Mouse (Mus musculus): ENCODE data around the gene Svep1.

Svep1 gene

DNA sequence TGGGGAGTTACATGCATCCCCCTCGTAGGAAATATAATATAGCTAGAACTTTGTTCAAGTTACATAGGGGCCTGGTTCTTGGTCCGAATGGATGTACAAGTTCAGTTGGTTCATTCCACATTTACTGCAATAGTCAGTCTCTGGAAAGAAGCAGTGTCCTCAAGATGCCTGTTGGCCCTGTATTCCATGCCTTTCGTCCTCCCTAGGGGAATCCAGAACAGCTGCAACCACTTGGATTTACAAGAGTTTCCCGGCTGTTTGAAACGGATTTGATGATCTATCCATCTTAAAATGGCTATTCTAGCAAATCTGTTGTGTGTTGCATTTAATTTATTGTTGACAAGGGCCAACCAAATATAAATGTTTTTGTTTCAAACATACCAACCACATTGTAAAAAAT, 36.2 kb downstream of the Svep1 start:
- no peak for DNase-seq (ENCODE audit: low read depth, low spot score)

GRCm38 (mm10) chr4:58169918-58170317, 36.7 kb downstream of the Svep1 start:
- no peak for DNase-seq (ENCODE audit: low read depth, low spot score)

- no peak for DNase-seq (ENCODE audit: low read depth, low spot score)
Measured at GRCm38 (mm10) chr4:58168366-58168765, 38.3 kb downstream of the Svep1 start.

DNA sequence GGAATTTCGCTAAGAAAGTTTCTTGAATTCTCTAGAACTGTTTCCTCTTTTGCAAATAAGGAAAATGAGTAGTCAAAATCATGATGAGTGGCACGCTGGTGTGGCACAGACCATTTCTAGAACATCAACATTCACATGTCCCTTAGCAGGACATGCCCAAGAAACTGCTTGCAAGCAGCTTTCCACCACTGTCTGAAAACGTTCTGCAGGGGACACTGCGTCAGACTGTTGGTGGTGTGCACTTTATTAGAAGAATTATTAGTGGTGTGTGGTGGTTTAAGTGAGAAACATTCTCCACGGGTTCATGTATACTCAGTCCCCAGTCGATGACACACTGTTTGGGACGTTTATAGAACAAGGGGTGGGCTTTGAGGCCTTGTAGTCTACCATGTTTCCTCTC, 40.9 kb downstream of the Svep1 start:
- DNase-seq (ENCODE audit: low read depth, low spot score), result no peak

DNA sequence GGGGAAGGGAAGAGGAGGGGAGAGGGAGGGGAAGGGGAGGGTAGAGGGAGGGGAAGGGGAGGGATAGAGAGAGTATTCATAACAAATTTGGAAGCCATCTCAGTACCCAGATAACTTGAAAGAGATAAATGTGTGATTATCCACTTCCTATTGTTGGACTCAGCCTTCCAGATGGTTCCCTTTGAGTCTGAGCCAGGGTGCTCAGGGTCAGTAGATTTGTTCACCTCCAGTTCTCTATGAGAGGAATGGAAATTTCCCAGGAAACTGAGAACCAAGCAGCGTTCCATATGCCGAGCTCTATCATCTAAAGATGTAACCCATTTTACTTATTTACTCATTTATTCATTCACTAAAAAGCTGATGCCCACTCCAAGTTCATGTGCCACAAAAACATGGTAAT, 44.8 kb downstream of the Svep1 start:
- no peak for DNase-seq (ENCODE audit: low read depth, low spot score)

DNA sequence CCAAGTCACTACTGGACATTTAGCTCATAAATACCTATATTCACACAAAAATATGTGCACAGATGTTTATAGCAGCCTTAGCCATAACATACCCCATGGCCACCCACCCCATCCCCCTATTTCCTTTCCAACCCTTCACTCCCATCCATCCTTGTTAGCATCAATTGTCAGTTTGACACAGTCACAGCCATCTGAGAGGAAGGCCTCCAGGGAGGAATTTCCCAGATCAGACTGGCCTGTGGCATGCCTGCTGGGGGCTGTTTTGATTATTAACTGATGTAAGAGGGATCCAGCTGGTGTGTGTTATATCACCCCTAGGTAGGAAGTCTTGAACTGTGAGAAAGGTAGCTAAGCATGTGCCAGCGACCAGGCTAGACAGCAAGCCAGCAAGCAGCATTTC, 47.1 kb downstream of the Svep1 start:
- no peak for DNase-seq (ENCODE audit: low read depth, low spot score)

GRCm38 (mm10) chr4:58150301-58150700, 56.4 kb downstream of the Svep1 start:
- no peak for DNase-seq (ENCODE audit: low read depth, low spot score)

GRCm38 (mm10) chr4:58149186-58149585, 57.5 kb downstream of the Svep1 start:
- no peak for DNase-seq (ENCODE audit: low read depth, low spot score)

DNA sequence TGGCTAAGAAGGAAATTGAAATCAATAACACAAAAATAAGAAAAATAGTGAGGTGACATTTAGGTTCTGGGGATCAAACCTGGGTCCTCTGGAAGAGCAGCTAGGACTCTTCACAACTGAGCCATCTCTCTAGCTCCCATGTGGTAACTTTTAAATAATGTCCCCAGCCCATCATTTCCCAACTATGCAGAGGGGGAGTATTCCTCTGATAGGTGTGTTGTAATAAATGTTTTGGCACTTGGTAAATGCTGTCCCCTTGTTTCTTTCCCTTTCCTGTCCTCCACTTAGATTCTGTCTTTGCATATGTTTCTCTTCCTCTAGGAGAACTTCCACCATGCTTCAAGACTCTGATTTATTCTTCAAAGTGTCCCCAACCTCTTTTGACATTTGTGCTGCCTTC, 58.1 kb downstream of the Svep1 start:
- DNase-seq (ENCODE audit: low read depth, low spot score), result no peak

GRCm38 (mm10) chr4:58146676-58147075, 60.0 kb downstream of the Svep1 start:
- no peak for DNase-seq (ENCODE audit: low read depth, low spot score)

DNA sequence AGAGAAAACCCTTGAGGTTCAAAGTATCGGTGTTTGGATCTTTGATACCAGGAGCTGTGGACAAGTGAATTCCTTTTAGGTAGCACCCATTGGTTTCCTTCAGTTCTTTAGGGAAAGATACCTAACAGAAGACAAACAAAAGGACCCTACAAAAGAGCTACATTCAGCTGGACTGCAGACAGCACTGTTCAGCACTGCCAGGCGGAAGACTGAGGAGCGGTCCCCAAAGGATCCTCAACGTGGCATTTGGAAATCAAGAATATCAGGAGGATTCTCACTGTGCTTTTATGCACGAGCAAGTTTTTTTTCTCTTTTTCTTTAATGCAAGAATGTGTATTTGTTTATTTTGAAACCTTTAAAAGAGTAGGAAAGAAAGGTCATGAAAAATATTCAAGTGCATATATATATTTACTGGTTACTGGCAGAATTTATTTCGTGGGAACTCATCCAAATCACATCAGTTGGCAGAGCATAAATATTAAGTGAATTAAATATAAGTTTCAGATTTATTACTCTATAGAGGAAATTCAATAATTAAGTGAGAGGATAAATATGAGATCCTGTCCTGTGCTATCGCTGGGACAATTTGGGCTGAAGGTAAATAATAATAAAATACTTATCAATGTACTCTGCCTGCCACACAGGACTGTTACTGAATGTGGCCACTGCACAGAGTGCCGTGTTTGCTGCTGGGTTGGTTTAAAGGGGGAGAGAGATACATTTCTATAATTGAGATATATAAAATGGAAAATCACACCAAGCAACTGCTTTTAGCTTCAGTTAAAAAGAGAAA, 66.7 kb downstream of the Svep1 start:
- no peak for DNase-seq (ENCODE audit: low read depth, low spot score)

- DNase-seq (ENCODE audit: low read depth, low spot score), result no peak
Measured at GRCm38 (mm10) chr4:58139241-58139640, 67.4 kb downstream of the Svep1 start.

GRCm38 (mm10) chr4:58133610-58134309, 72.9 kb downstream of the Svep1 start:
- no peak for DNase-seq (ENCODE audit: low read depth, low spot score)

- no peak for DNase-seq (ENCODE audit: low read depth, low spot score)
Measured at GRCm38 (mm10) chr4:58129844-58130243, 76.8 kb downstream of the Svep1 start.

DNA sequence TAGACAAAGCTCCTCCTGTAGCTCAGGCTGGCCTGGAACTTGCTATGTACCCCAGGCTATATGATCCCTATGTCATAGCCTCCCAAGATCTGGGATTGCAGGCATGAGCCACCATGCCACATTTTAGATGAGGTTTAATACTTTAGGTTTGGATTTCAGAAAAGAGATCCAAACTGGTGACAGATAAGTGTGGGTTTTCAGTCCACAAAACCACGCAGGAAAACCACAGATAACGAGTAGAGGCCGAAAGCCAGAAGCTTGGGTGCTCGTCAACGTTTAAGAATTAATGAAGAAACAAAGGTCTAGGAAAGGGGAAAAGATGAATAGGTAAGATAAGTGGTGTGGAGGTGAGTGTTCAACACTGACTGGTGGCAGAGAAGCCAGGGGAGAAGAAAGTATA, 79.6 kb downstream of the Svep1 start:
- DNase-seq (ENCODE audit: low read depth, low spot score), result no peak

GRCm38 (mm10) chr4:58115452-58115851, 91.2 kb downstream of the Svep1 start:
- no peak for DNase-seq (ENCODE audit: low read depth, low spot score)

- no peak for DNase-seq (ENCODE audit: low read depth, low spot score)
Measured at GRCm38 (mm10) chr4:58111008-58111407, 95.7 kb downstream of the Svep1 start.

DNA sequence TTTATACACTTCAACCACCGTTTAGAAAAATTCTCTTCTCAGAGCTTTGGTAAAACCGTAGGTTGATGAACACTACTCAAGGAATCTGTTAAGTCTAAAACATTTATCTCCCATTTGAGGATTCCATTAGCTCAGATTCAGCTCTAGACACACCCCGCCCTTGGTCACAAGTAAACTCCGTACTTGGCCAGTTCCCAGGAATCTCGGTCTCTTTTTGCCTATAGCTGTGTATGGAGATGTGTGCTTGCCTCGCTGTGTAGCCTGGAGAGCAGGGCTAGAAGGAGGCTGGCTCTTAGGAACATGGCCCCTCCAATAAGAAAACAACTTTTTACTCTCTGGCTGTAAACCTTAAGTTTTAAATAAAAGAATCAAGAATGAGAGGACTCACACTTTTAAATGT, 96.9 kb downstream of the Svep1 start:
- no peak for DNase-seq (ENCODE audit: low read depth, low spot score)

DNA sequence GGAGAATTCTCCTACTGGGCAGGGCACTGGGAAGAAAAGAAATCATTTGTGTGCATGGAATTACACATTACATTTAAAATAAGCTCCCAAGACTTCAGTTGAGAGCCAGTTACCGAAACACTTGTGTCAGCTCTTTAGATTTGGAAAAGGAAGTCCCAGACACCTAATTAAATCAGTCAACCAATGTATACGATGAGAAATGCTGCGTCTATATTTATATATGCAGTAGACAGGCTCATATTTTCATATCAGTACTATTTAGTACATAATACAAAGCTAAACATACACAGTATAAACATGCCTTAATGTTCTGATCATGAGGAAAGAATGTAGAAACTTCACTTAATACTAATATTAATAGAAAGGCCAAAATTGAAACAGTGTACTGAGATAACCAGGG, 98.3 kb downstream of the Svep1 start:
- DNase-seq (ENCODE audit: low read depth, low spot score), result no peak

- DNase-seq (ENCODE audit: low read depth, low spot score), result no peak
Measured at GRCm38 (mm10) chr4:58097732-58098131, 108.9 kb downstream of the Svep1 start.

DNA sequence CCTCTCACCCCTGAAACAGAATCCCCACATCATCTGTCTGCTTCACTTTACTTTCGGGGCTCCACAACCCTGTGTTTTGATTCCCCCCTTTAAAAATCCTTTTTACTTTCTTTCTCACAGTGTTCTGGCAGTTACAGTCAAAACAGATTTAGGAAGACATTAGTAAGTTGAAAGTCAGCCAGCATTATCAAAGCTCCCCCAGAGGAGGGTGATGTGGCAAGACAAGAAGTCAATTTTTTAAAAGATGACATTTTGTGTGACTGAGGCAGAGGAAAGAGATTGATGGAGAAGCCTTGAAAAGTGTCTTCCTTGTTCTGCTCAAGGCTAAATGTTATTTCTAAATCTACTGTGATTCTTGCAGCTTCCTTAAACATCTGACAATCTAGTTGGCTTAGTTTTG, 119.9 kb downstream of the Svep1 start:
- no peak for DNase-seq (ENCODE audit: low read depth, low spot score)

- no peak for DNase-seq (ENCODE audit: low read depth, low spot score)
Measured at GRCm38 (mm10) chr4:58086151-58086550, 120.5 kb downstream of the Svep1 start.

DNA sequence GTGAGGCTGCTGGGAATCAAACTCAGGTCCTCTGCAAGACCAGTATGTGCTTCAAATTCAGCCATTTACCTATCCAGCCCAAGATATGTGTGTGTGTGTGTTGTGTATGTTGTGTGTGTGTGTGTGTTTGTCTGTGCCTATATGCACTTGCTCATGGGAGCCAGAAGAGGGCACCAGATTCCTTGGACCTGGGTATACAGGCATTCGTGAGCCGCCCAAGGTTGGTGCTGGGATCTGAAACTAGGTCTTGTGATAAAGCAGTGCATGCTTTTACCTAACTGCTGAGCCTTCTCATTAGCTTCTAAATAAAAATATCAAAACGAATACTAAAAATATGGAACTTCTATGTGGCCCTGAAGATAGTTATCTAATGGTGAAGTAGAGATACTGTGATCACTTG, 121.3 kb downstream of the Svep1 start:
- DNase-seq (ENCODE audit: low read depth, low spot score), result no peak

Measured in telencephalon, adult 2 months (tissue).